Mouse (Mus musculus) adrenal gland, postnatal 36 days (tissue): Measurements from ENCODE around the gene Rpl32. TPM values are rescaled to one million over a fixed set of nuclear protein-coding genes. Genes with fewer than 3 reads are reported as not detected.

Source experiments
- DNase-seq, 2 experiments: peaks; one replicate each; pipeline ENCODE4 v3.0.0; 2021; ENCODE audit warnings: mixed read lengths in 1 of 2
- microRNA-seq: library from miRNA; unstranded; fragments of <30 nt; microRNA quantifications from one replicate; pipeline ENCODE4 v1.2.0, GENCODE M21; 2021
- total RNA-seq, 2 experiments: library from RNA; stranded (reverse); gene quantifications; 2 replicates each; pipeline ENCODE4 v1.2.3; 2021

Gene Rpl32
- total RNA-seq, 2 experiments from 2014 or later, result 1,143 to 1,221 TPM

GRCm38 (mm10) chr6:115768207-115768606, 40.3 kb downstream of the Rpl32 start:
- no peak for DNase-seq

- no peak for DNase-seq
Observed at GRCm38 (mm10) chr6:115767357-115767756, 41.2 kb downstream of the Rpl32 start.

GRCm38 (mm10) chr6:115764179-115764578, 44.4 kb downstream of the Rpl32 start:
- peak; percentile 45 to 71 for DNase-seq

- DNase-seq, result no peak
Observed at GRCm38 (mm10) chr6:115761995-115762756, 46.4 kb downstream of the Rpl32 start, which contains the start of gene Tmem40. Tmem40 (minus strand) TSS chr6:115762410.

GRCm38 (mm10) chr6:115760982-115761381, 47.6 kb downstream of the Rpl32 start:
- no peak for DNase-seq

GRCm38 (mm10) chr6:115760137-115760536, 48.4 kb downstream of the Rpl32 start:
- DNase-seq, result no peak

GRCm38 (mm10) chr6:115759461-115759860, 49.1 kb downstream of the Rpl32 start:
- no peak for DNase-seq

GRCm38 (mm10) chr6:115758981-115759435, 49.5 kb downstream of the Rpl32 start:
- no peak for DNase-seq

GRCm38 (mm10) chr6:115755536-115755935, 53.0 kb downstream of the Rpl32 start:
- DNase-seq, result no peak

Small RNA genes within 50 kb of the gene (microRNA-seq; reads per million reads assigned to microRNA genes)
- not detected for gene Mir7660

Other genes with a start within 250 kb of the Rpl32 start
- gene Mkrn2os, start 216.2 kb downstream of the Rpl32 start, total RNA-seq, result not detected
- 10 to 100 TPM; 36.6 to 45.2 TPM for gene Mkrn2, start 206.8 kb downstream of the Rpl32 start, total RNA-seq
- gene Raf1, start 132.1 kb downstream of the Rpl32 start, total RNA-seq, result 100 to 1,000 TPM in 1 of 2 experiments, 10 to 100 TPM in 1; 97.3 to 110 TPM
- gene Tmem40, start 46.3 kb downstream of the Rpl32 start, total RNA-seq, result under 1 TPM in 1 of 2 experiments, not detected in 1; 0.33 TPM
- 10 to 100 TPM; 10.4 to 12.7 TPM for gene Cand2, start 34.2 kb downstream of the Rpl32 start, total RNA-seq
- gene Efcab12, start 29.7 kb upstream of the Rpl32 start, total RNA-seq, result under 1 TPM; 0.36 to 0.86 TPM
- gene Mbd4, start 44.6 kb upstream of the Rpl32 start, total RNA-seq, result 1 to 10 TPM; 2.4 to 2.6 TPM
- gene Ift122, start 44.7 kb upstream of the Rpl32 start, total RNA-seq, result 10 to 100 TPM; 16.3 to 16.7 TPM
- gene Rho, start 123.0 kb upstream of the Rpl32 start, total RNA-seq, result under 1 TPM; 0.23 to 0.59 TPM
- gene H1foo, start 136.2 kb upstream of the Rpl32 start, total RNA-seq, result not detected
- gene Plxnd1, start 186.3 kb upstream of the Rpl32 start, total RNA-seq, result 100 to 1,000 TPM; 140 to 167 TPM